15 mouse cellular contexts compared by ENCODE assay signal in genomic region chr7:89787735-89788134, GRCm38 (mm10).
DNase-seq lines count a peak whose midpoint lies in the region; ATAC-seq lines count a peak whose summit lies in the region.
"Had no signal": no experiment of that assay in that cellular context is flagged by ENCODE, and none has a peak within 500 bp of the region (broad histone marks: within the 10 kb centered on the region; RNA-seq: fewer than 3 reads in every experiment).

No protein-coding gene starts in this region.

- DNase-seq in gastrocnemius, adult 18-20 months (ENCODE audit: low spot score) = peak; percentile 36
- DNase-seq in gastrocnemius, postnatal 10 days = no peak
- peak; percentile 48 for DNase-seq in urinary bladder, postnatal 14 days (ENCODE audit: low spot score)
- no peak for DNase-seq in urinary bladder, postnatal 10 days (ENCODE audit: low spot score)
- DNase-seq in lung, postnatal 10 days = peak; percentile 51
- no peak for DNase-seq in c-Kit-positive CD71-positive TER-119-positive erythroid progenitor cells, embryonic 14.5 days (ENCODE audit: low spot score)
- DNase-seq in forebrain, embryonic 10.5 days (ENCODE audit: extremely low spot score, low spot score) = no peak
- DNase-seq: cerebellum, postnatal 25 days; kidney, adult 9 months; right cerebral cortex, postnatal 14 days had no signal

- H3K4me3 ChIP-seq in intestine, embryonic 15.5 days (replicated peaks) = no peak overlapping the region
- H3K4me3 ChIP-seq in forebrain, embryonic 10.5 days = no peak overlapping the region
- H3K4me3 ChIP-seq: embryonic facial prominence, embryonic 13.5 days; forebrain, embryonic 13.5 days; stomach, embryonic 15.5 days had no signal

- no peak overlapping the region for H3K4me2 ChIP-seq in intestine, embryonic 15.5 days (replicated peaks)
- H3K4me2 ChIP-seq: embryonic facial prominence, embryonic 13.5 days; forebrain, embryonic 13.5 days; liver, embryonic 11.5 days; stomach, embryonic 15.5 days had no signal

- H3K27ac ChIP-seq in intestine, embryonic 15.5 days = no peak overlapping the region
- no peak overlapping the region for H3K27ac ChIP-seq in forebrain, embryonic 10.5 days
- H3K27ac ChIP-seq: embryonic facial prominence, embryonic 13.5 days; forebrain, embryonic 13.5 days; stomach, embryonic 15.5 days had no signal

- no peak overlapping the region for H3K9ac ChIP-seq in intestine, embryonic 15.5 days
- H3K9ac ChIP-seq: embryonic facial prominence, embryonic 13.5 days; forebrain, embryonic 13.5 days; stomach, embryonic 15.5 days had no signal

- no peaks in the 10 kb centered on the region for H3K4me1 ChIP-seq in intestine, embryonic 15.5 days (replicated peaks)
- H3K4me1 ChIP-seq in forebrain, embryonic 10.5 days = no peaks in the 10 kb centered on the region
- H3K4me1 ChIP-seq: forebrain, embryonic 13.5 days; stomach, embryonic 15.5 days had no signal

- WGBS in intestine, embryonic 15.5 days = 74% methylated on average over 7 of the region's 7 CpGs
- WGBS in forebrain, embryonic 10.5 days = 84% methylated on average over 7 of the region's 7 CpGs

- no peak for ATAC-seq in intestine, embryonic 15.5 days
- ATAC-seq: forebrain, embryonic 13.5 days had no signal

- no peaks in the 10 kb centered on the region for H3K9me3 ChIP-seq in intestine, embryonic 15.5 days
- H3K9me3 ChIP-seq in forebrain, embryonic 10.5 days = no peaks in the 10 kb centered on the region
- H3K9me3 ChIP-seq: embryonic facial prominence, embryonic 13.5 days; forebrain, embryonic 13.5 days; stomach, embryonic 15.5 days had no signal

- no peaks in the 10 kb centered on the region for H3K36me3 ChIP-seq in intestine, embryonic 15.5 days
- H3K36me3 ChIP-seq in forebrain, embryonic 10.5 days (replicated peaks) = no peaks in the 10 kb centered on the region
- H3K36me3 ChIP-seq: embryonic facial prominence, embryonic 13.5 days; stomach, embryonic 15.5 days had no signal

- H3K27me3 ChIP-seq in intestine, embryonic 15.5 days (replicated peaks) = no peaks in the 10 kb centered on the region
- no peaks in the 10 kb centered on the region for H3K27me3 ChIP-seq in forebrain, embryonic 10.5 days (ENCODE audit: poor library complexity, severe bottlenecking)
- H3K27me3 ChIP-seq: embryonic facial prominence, embryonic 13.5 days; forebrain, embryonic 13.5 days; stomach, embryonic 15.5 days had no signal

Comparison
In these comparisons a context has a peak if more than half of its experiments do, and no peak if none do; other contexts are left out.
1. DNase-seq: peak in gastrocnemius, adult 18-20 months (single experiment), urinary bladder, postnatal 14 days (single experiment) and lung, postnatal 10 days (single experiment); none in gastrocnemius, postnatal 10 days (single experiment), urinary bladder, postnatal 10 days (single experiment), c-Kit-positive CD71-positive TER-119-positive erythroid progenitor cells, embryonic 14.5 days (single experiment) and forebrain, embryonic 10.5 days (single experiment).